Mouse (Mus musculus) cerebellum, adult 8-10 months (tissue): ENCODE data around the gene Eva1a.
A peak's percentile ranks its signal among the peaks of the same experiment; 100 is the strongest.

Experiments
- DNase-seq: peaks from one replicate; pipeline ENCODE4 v3.0.0; 2022

The Eva1a gene

DNA sequence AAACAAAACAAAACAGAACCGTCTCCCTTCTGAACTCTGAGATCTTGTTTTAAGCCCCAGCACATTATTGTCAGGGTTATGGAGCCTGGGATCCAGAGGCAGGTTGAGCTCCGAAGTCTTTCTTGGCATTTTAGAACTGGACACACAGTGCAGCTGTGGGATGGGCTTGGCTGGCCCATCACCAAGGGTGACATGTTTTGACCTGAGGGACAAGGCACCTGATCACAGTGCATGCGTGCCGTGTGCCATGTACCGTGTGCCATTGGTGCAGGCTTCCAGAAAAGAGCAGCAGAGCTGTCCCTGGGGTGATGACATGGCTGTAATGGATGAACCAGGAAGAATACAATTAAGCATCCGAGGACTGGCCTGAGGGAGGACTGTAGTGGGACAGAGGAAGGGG, 29.6 kb downstream of the Eva1a start:
- no peak for DNase-seq

DNA sequence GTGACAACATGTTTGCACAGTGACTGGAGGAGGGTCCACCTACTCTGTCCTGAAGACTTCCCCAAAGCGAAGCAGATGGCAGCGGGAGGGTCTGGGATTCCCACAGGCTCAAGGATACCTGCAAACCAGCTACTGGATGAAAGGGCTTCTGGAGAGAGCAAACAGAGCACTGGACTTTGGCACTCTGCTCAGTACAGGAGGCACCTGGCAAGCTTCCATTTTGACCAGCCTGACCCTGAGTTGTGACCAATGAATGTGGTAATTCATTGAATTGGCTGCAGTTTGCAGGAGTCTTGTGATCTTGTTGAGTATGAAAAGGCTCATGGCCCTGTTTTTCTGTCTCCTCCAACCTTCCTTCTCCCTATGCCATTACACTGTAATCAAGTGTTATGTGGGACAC, 32.2 kb downstream of the Eva1a start:
- peak; percentile 7 for DNase-seq

DNA sequence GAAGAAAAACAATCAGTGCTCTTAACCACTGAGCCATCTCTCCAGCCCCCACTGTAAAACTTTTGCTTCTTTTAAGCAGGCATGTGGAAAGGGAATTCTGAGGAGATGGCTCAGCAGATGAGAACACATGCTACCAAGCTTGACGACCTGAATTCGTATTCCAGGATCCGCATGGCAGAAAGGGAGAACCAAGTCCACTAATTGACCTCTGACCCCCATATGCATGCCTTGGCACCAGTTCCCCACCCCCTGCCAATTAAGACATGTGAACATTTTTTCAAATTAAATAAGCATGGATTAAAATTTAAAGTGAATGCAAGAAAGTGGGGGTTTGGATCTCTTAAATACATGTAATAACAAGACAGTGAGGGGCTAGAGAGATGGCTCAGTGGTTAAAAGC, 32.7 kb downstream of the Eva1a start:
- no peak for DNase-seq

DNA sequence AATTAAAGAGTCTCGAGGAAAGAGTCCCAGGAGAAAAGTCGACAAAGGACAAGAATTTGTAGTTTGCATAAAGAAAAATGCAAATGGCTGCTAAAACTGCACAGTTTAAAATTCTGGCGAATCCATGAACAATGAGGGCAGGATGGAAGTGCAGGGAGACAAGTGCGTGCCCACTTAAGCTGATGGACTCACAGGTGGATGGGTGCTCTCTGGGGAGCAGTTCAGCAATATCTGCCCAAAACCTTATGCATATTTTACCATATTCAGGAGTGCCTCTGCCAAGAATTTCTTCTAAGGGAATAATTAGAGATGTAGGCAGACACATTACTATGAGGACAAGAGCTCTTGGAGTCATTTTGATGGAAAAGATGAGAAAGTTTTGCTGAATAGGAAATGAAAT, 35.5 kb downstream of the Eva1a start:
- DNase-seq: no peak

DNA sequence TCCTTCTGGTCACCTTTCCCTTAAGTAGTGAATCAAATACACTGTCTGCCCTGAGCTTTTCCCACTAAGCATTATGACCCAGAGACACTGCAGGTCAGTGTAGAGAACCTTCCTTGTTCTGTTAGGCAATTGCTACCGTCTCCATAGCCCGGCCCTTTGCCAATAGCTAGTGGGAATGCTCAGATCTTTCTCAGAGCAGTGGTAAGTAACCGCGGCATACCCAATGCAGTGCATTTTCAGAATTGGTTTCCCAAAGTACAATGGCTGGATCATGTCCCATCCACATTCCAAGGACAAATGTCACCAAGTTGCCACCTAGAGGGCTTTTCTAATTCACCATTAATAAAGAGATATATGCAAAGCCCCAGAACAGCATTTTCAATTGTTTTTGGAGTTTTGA, 38.0 kb downstream of the Eva1a start:
- no peak for DNase-seq

GRCm38 (mm10) chr6:82083655-82084054, 42.8 kb downstream of the Eva1a start:
- DNase-seq: no peak

- DNase-seq: no peak
These were observed 43.4 kb downstream of the Eva1a start for GRCm38 (mm10) chr6:82084235-82084634.

DNA sequence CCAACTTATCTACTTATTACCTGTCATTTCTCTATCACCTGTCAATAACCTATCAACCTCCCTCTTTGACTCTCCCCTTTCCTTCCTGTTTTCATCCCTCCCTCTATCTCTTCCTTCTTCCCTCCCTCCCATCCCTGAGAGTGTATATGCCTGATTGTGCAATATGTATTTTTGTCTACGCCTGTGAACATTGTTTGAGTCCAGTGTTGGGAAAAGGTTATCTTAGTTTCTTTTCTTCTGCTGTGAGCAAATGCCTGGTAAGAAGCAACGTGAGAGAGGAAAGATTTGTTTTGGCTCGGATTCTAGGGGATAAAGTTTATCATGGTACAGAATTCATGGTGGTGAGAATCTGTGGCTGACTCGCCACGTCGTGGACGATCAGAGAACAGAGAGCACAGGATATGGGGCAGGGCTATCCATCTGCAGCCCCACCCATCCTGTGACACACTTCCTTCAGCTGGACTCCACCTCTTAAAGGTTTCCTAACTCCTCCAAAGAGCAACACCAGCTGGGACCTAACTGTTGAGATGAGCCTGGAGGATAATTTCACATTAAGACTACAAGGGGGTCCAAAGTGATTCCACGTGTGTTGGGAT, 44.6 kb downstream of the Eva1a start:
- DNase-seq: no peak

DNA sequence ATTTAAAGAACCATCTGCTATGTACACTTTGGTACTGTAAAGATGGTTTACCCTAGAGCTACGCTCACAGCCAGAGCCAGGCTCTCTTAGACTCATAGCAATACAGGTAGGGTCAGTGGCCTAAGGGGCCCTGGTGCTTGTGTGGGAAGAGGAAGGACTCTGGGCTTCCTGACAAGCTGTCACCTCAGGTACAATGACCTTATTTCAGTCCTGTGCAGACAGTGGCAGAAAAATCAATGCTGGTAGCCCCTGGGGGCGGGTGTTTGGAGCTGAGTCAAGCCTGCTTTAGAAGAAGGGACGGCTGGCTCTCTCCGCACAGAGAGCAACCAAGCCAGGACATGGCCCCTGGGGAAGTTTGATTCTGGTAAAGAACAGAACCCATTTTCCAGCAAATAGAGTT, 47.3 kb downstream of the Eva1a start:
- DNase-seq: no peak

DNA sequence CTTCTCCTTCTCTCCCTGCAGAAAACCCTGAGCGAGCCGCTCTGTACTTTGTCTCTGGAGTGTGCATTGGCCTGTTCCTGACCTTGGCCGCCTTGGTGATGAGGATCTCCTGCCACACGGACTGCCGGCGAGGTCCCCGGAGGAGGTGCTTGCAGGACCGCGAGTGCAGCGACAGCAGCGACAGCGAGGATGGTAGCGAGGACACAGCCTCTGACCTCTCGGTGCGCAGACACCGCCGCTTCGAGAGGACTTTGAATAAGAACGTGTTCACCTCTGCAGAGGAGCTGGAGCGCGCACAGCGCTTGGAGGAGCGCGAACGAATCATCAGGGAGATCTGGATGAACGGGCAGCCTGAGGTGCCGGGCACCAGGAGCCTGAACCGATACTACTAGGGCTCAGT, 50.9 kb downstream of the Eva1a start:
- no peak for DNase-seq

DNA sequence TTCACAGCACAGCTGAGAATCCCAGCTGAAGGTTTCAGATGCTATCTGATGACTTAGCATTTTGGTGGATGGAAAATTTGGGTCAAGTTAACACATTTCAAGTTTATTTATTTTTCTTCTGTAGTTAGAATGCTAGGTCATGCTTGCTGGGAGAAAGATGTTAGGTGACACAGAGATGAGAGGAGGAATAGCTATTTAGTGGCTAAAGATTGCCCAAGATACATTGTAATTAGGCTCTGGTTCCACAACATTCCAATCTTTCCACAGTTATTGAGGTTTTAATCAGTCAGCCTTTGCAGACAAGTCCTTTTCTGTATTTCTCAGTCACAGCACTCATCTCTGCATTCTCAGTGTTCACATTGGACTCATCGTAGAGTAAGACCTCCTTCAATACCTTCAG, 56.9 kb downstream of the Eva1a start:
- DNase-seq: no peak

GRCm38 (mm10) chr6:82098456-82098855, 57.6 kb downstream of the Eva1a start:
- no peak for DNase-seq

- no peak for DNase-seq
These were observed 69.6 kb downstream of the Eva1a start for GRCm38 (mm10) chr6:82110473-82110872.

GRCm38 (mm10) chr6:82111111-82111510, 70.3 kb downstream of the Eva1a start:
- DNase-seq: no peak

GRCm38 (mm10) chr6:82111540-82111939, 70.7 kb downstream of the Eva1a start:
- DNase-seq: no peak

DNA sequence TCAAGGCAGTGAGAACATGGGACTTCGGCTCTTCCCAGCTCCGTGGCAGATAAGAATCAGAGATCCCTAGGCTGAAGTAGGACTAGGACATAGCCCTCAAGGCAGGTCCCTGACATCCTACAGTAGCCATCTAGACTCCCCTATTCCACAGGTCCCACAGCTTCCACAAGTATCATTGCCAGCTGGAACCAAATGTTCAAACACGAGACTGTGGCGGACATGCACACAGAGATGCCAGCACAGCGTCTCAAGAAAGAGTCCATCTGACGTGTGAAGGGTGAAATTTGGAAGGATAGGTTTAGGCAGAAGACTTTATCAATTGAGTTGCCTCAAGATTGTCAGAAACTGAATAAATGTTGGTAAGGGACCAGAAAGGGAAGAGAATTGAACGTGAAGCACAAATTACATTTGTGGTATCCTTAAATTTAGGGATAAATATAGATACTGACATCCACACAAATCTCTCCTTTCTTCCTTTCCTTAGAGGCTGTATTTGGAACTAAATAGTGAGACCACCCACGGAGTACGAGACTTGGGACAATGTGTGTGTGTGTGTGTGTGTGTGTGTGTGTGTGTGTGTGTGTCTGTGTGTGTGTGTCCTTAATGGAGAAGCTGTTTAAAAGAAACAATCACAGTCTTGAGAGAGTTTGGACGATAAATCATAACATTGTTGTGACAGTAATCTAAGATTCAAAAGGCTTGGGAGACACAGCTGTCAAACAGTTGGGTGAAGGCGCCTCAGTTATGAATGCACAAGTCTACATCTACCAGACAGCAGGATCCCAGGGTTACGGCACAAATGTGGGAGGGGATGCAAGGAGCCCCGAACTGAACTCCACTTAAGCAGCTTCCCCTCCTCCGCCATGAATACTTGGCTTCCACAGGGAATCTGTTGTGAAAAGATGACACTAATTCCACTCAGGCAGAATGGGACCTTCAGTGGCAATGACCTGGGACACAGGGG, 71.6 kb downstream of the Eva1a start:
- DNase-seq: no peak

DNA sequence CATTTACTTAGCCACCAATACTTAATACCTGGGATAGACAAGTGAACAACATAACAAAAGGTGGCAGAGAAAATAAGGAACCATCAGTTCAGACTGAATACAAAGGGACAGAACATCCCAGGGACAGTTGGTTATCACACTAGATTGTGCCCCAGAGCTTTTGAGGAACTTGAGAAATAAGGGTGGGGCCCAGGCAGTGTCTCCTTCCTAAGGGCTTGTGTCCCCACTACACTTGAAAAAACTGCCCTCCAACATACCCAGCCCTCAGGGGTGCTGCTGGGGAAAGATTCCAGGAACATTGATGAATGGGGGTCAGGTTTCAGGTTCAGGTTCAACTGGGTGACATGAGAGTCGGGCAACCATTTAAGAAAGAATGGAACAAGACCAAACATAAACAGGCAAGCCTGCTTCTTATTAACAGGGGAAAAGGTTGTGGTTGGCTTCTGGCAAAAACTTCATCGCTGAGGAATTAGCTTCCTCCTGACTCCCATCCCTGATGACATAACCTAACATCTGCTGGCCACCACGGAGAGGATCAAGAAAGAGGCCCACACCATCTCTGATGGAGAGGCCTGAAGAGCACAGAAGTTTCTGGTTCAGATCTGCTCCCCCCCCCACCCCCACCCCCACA, 74.6 kb downstream of the Eva1a start:
- no peak for DNase-seq

- no peak for DNase-seq
These were observed 75.3 kb downstream of the Eva1a start for GRCm38 (mm10) chr6:82116176-82116575.

DNA sequence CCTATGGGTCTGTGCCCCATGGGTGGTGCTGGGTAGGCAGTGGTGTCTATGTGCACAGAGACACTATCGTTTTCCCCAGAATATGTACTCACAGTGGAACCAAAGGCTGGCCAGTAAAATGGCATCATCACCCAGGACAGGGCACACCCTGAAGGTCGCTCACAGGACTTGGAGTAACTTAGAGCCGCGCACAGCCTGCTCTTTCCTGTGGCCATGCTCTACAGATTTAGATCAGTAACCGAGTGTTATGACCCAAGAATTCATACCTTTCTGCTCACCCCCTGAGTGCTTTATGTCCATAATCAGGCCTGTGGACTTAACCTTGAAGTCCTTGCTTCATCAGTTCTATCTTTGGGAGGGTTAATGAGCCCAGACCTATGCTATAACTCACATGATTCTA, 77.0 kb downstream of the Eva1a start:
- DNase-seq: no peak

DNA sequence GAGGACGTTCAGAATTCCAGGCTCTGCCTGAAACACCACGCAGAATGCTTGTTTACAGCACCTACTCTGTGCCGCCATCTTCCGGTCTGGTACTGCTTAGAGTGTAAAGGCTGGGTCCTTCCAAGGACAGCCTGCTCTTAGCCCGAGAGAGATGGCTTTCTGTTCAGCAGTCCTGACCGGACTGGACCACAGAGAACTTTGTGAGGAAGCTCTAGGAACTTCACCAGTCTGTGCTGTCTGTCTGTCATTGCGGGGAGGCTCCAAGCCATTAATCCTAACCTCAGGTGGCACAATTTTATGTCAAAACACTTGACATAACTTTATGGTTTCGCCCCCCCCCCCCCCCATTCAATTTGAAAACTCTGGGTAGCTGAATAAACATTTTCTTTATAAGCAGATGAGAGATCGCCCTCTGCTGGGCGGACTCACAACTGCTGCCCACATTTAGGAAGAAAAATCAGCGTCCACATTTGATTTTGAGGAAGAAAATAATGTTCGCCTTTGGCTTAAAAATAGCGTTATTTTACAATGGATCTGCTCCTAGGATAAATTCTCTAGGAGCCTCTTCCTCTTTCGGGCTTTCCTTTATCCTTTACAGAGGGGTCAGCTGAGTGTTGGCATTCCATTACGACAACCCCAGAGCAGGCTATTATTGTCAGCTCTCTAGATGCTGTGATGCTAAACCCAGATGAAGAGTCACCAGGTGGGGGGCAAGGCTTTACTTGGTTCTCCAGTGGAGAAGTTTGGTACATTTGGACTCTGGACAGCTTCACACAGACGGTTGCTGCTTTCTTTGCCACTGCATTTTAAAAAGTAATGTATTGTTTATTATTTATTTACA, 78.7 kb downstream of the Eva1a start:
- DNase-seq: peak; percentile 19

- no peak for DNase-seq
These were observed 84.3 kb downstream of the Eva1a start for GRCm38 (mm10) chr6:82125134-82125533.

DNA sequence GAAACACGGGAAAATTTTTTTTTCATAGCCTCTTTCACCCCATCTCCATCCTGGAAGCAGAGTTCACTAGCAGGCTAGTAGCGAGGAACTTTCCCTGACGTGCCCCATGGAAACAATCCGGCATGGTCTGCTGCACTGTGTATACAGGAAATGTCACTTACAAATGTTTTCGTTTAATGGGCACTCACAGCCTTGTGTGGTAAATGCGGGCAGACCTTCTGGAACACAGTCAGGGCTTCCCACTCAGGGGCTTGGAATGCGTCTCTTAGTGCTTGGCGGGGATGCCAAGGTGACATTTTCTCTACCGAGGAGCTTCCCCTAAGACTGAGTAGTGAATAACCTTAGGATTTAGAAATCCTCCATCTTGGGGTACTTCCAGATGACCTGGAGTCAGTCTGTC, 87.0 kb downstream of the Eva1a start:
- DNase-seq: no peak

- DNase-seq: no peak
These were observed 88.9 kb downstream of the Eva1a start for GRCm38 (mm10) chr6:82129630-82130217.
